In the genomic region with DNA sequence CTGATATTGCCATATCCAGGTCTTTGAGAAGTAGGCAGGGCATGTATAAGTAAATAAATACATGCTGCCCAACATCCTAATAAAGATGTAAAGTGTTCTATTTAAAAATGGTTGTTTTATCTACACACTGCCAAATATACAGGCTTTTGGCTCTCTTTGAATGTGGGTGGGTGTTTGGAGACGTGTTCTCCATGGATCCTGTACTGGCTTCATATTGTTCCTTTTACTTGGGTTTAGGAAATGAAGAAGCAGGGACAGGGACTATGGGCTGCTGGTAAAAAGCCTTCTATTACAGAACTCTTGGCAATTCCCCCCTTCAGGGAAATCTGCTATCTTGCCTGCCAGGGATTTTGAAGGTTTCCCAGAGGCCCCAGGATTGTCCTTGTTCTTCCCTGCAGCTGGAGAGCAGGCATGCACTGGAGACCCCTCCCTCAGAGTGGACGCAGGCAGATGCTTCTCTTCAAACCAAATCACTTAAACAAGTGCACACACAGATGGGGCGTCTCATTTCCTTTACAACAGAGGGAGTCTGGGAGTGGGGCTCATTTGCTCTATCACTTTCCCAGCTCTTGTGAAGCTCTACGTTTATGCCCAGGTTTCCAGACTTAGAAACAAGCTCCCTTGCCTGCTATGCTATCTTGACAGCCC, we compare ENCODE assay signal across 11 mouse cellular contexts.
DNase-seq lines count a peak whose midpoint lies in the region; ATAC-seq lines count a peak whose summit lies in the region.
"Had no signal": no experiment of that assay in that cellular context is flagged by ENCODE, and none has a peak within 500 bp of the region (broad histone marks: within the 10 kb centered on the region; RNA-seq: fewer than 3 reads in every experiment).

No protein-coding gene starts in this region.

- H3K9ac ChIP-seq in heart, embryonic 11.5 days (ENCODE audit: low read depth, low read length): no peak overlapping the region
- no peak overlapping the region for H3K9ac ChIP-seq in intestine, embryonic 16.5 days (ENCODE audit: low read depth, low read length)
- no peak overlapping the region for H3K9ac ChIP-seq in stomach, embryonic 15.5 days
- no peak overlapping the region for H3K9ac ChIP-seq in liver, embryonic 11.5 days (ENCODE audit: low read depth, low read length)
- H3K9ac ChIP-seq: liver, embryonic 13.5 days had no signal

- DNase-seq in kidney, postnatal 4 days: peak; percentile 36 to 62
- DNase-seq in kidney, adult 11 months: no peak
- DNase-seq in cerebellum, postnatal 14 days: no peak
- DNase-seq in liver, embryonic 11.5 days (ENCODE audit: low spot score): no peak
- DNase-seq: cerebellum, adult 18-20 months; liver, embryonic 13.5 days; right cerebral cortex, postnatal 14 days; thymus, postnatal 14 days had no signal

- no peaks in the 10 kb centered on the region for H3K36me3 ChIP-seq in heart, embryonic 11.5 days (ENCODE audit: control insufficient read depth, insufficient read depth, low read length)
- no peaks in the 10 kb centered on the region for H3K36me3 ChIP-seq in intestine, embryonic 16.5 days (ENCODE audit: control insufficient read depth, insufficient read depth, low read length)
- H3K36me3 ChIP-seq in stomach, embryonic 15.5 days: no peaks in the 10 kb centered on the region
- H3K36me3 ChIP-seq in liver, embryonic 11.5 days (ENCODE audit: control insufficient read depth, insufficient read depth, low read length): no peaks in the 10 kb centered on the region
- H3K36me3 ChIP-seq: liver, embryonic 13.5 days had no signal

- peak overlapping the region; percentile 63; the same call in 1 of the 2 replicates for H3K27ac ChIP-seq in heart, embryonic 11.5 days (ENCODE audit: low read depth, low read length)
- peak overlapping the region; percentile 55; the same call in 1 of the 2 replicates for H3K27ac ChIP-seq in intestine, embryonic 16.5 days (ENCODE audit: low read length)
- H3K27ac ChIP-seq in stomach, embryonic 15.5 days: peak overlapping the region; percentile 21
- H3K27ac ChIP-seq in liver, embryonic 11.5 days (ENCODE audit: low read depth, low read length): no peak overlapping the region
- H3K27ac ChIP-seq: liver, embryonic 13.5 days had no signal

- peaks cover 15% of the 10 kb centered on the region for H3K4me1 ChIP-seq in heart, embryonic 11.5 days (ENCODE audit: control insufficient read depth, insufficient read depth, low read length)
- no peaks in the 10 kb centered on the region; the same call in none of the 2 replicates for H3K4me1 ChIP-seq in intestine, embryonic 16.5 days (ENCODE audit: control insufficient read depth, insufficient read depth, low read length)
- no peaks in the 10 kb centered on the region for H3K4me1 ChIP-seq in stomach, embryonic 15.5 days
- no peaks in the 10 kb centered on the region for H3K4me1 ChIP-seq in liver, embryonic 11.5 days (replicated peaks; ENCODE audit: control insufficient read depth, insufficient read depth, low read length)
- H3K4me1 ChIP-seq: liver, embryonic 13.5 days had no signal

- no peaks in the 10 kb centered on the region for H3K27me3 ChIP-seq in heart, embryonic 11.5 days (ENCODE audit: control insufficient read depth, insufficient read depth, low read length)
- H3K27me3 ChIP-seq in intestine, embryonic 16.5 days (replicated peaks; ENCODE audit: control insufficient read depth, insufficient read depth, low read length): no peaks in the 10 kb centered on the region
- no peaks in the 10 kb centered on the region for H3K27me3 ChIP-seq in stomach, embryonic 15.5 days (replicated peaks)
- no peaks in the 10 kb centered on the region for H3K27me3 ChIP-seq in liver, embryonic 11.5 days (replicated peaks; ENCODE audit: control insufficient read depth, insufficient read depth, low read length)
- H3K27me3 ChIP-seq: liver, embryonic 13.5 days had no signal

- WGBS in heart, embryonic 11.5 days (ENCODE audit: insufficient replicate concordance): 21% methylated on average over 4 of the region's 4 CpGs
- WGBS in intestine, embryonic 16.5 days: 24% methylated on average over 4 of the region's 4 CpGs
- WGBS in stomach, embryonic 15.5 days: 18% methylated on average over 4 of the region's 4 CpGs
- 35% methylated on average over 4 of the region's 4 CpGs for WGBS in liver, embryonic 11.5 days

- no peak overlapping the region for H3K4me3 ChIP-seq in heart, embryonic 11.5 days (ENCODE audit: low read depth, low read length)
- H3K4me3 ChIP-seq in intestine, embryonic 16.5 days (ENCODE audit: low read length): no peak overlapping the region
- no peak overlapping the region for H3K4me3 ChIP-seq in stomach, embryonic 15.5 days (replicated peaks)
- H3K4me3 ChIP-seq in liver, embryonic 11.5 days (ENCODE audit: low read depth, low read length): no peak overlapping the region
- H3K4me3 ChIP-seq: liver, embryonic 13.5 days had no signal

- ATAC-seq in heart, embryonic 11.5 days (replicated peaks; ENCODE audit: insufficient number of reproducible peaks, low FRiP score, low TSS enrichment): no peak
- ATAC-seq in intestine, embryonic 16.5 days: peak; percentile 84
- peak; percentile 73; the same call in 1 of the 2 replicates for ATAC-seq in stomach, embryonic 15.5 days (ENCODE audit: insufficient read depth, low FRiP score, low read depth)
- no peak for ATAC-seq in liver, embryonic 11.5 days (replicated peaks; ENCODE audit: low FRiP score)

- H3K4me2 ChIP-seq in heart, embryonic 11.5 days: no peak overlapping the region
- no peak overlapping the region for H3K4me2 ChIP-seq in intestine, embryonic 16.5 days (ENCODE audit: low read depth, low read length)
- H3K4me2 ChIP-seq in stomach, embryonic 15.5 days: no peak overlapping the region
- no peak overlapping the region for H3K4me2 ChIP-seq in liver, embryonic 11.5 days
- H3K4me2 ChIP-seq: liver, embryonic 13.5 days had no signal

- no peaks in the 10 kb centered on the region for H3K9me3 ChIP-seq in heart, embryonic 11.5 days (replicated peaks; ENCODE audit: control insufficient read depth, low read length)
- H3K9me3 ChIP-seq in intestine, embryonic 16.5 days (ENCODE audit: control insufficient read depth, low read length): no peaks in the 10 kb centered on the region
- no peaks in the 10 kb centered on the region for H3K9me3 ChIP-seq in stomach, embryonic 15.5 days
- H3K9me3 ChIP-seq in liver, embryonic 11.5 days (ENCODE audit: control insufficient read depth, low read length): no peaks in the 10 kb centered on the region
- H3K9me3 ChIP-seq: liver, embryonic 13.5 days had no signal

Comparison
In these comparisons a context has a peak if more than half of its experiments do, and no peak if none do; other contexts are left out.
1. DNase-seq: peak in kidney, postnatal 4 days (2 of 2); none in kidney, adult 11 months (single experiment), cerebellum, postnatal 14 days (0 of 2) and liver, embryonic 11.5 days (single experiment).
2. ATAC-seq: peak in intestine, embryonic 16.5 days (single experiment) and stomach, embryonic 15.5 days (single experiment); none in heart, embryonic 11.5 days (single experiment) and liver, embryonic 11.5 days (single experiment).